Mouse (Mus musculus): ENCODE data around the gene Acaca. TPM values are rescaled to one million over a fixed set of nuclear protein-coding genes. Genes with fewer than 3 reads are reported as not detected.
"Not testable (repeated sequence)": the region's sequence is repeated elsewhere in the genome, so short reads cannot be mapped to it uniquely, and the experiment has no call there.

Gene Acaca
- polyA plus RNA-seq, 1 experiment from 2014 or later = 38.7 TPM

DNA sequence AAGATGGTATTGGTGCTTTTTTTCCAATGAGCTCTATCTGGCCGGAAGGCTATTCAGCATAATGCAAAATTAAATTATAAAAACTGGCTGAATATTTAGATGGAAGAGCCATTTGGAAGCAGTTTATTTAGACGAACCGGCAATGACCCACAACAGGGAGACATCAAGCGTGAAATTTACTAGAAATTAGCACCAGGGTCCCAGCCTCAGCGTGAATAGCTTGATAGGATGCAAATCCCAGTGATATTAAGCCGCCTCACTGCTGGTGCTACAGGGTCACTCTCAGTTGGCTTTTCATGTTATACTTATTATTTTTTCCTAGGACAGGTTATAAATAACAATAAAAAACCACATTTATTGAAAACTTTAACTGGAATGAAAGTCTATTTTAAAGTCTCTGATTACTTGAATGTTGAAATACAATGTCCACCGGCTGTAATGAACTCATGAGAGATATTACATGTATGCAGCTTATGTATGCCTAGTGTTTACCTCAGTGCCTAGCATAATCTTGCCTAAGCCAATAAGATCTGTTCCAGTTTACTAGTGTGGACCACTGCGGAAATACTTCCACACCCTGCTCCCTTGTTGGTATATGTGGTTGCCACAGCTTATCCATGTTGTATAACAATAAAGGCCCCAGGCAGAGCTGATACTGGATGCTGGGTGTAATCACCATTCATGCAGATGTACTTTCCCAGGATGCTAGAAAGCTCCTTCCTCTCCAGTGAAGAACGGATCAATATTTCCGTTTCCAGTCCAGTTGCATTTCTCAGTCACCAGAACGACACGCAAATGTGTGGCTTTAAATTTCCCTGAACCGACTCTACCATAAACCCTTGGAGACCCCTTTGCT lies 247.3 kb downstream of the Acaca start:
- Histone ChIP-seq H3K9me3 (no peaks in the 10 kb centered on the region), H3K4me1 (peaks cover 18% of the 10 kb centered on the region), H3K9ac (replicated peaks) (no peak overlapping the region), H3K4me2 (replicated peaks) (0 out of 2 replicates have a peak overlapping the region, but pooled peaks have one; percentile 9), H3K27me3 (no peaks in the 10 kb centered on the region), H3K36me3 (peaks cover 15% of the 10 kb centered on the region; the same call in 1 of the 2 replicates), H3K27ac (replicated peaks) (peak overlapping the region; percentile 77), H3K4me3 (no peak overlapping the region)
- WGBS = 38% methylated on average over 13 of the region's 13 CpGs
- ATAC-seq (ENCODE audit: low FRiP score, low read depth) = 0 out of 2 replicates have a peak, but pooled peaks have one; percentile 62

- Histone ChIP-seq H3K4me2 (replicated peaks) (no peak overlapping the region), H3K4me3 (no peak overlapping the region), H3K9me3 (no peaks in the 10 kb centered on the region), H3K4me1 (peaks cover 18% of the 10 kb centered on the region), H3K27me3 (no peaks in the 10 kb centered on the region), H3K27ac (replicated peaks) (peak overlapping the region; percentile 61), H3K36me3 (0 out of 2 replicates have a peak, but pooled peaks cover 4% of the 10 kb centered on the region), H3K9ac (replicated peaks) (no peak overlapping the region)
- WGBS = 58% methylated on average over 13 of the region's 13 CpGs
- no peak for ATAC-seq (ENCODE audit: low FRiP score, low read depth)
These were observed 253.0 kb downstream of the Acaca start for GRCm38 (mm10) chr11:84382450-84382849.

GRCm38 (mm10) chr11:84383891-84384290 lies 254.4 kb downstream of the Acaca start:
- H3K4me2 ChIP-seq (replicated peaks) = no peak overlapping the region
- no peaks in the 10 kb centered on the region for H3K9me3 ChIP-seq
- H3K36me3 ChIP-seq = 0 out of 2 replicates have a peak, but pooled peaks cover 7% of the 10 kb centered on the region
- H3K9ac ChIP-seq (replicated peaks) = no peak overlapping the region
- 55% methylated on average over 6 of the region's 6 CpGs for WGBS
- H3K27me3 ChIP-seq = no peaks in the 10 kb centered on the region
- 0 out of 2 replicates have a peak overlapping the region, but pooled peaks have one; percentile 7 for H3K27ac ChIP-seq (replicated peaks)
- ATAC-seq (ENCODE audit: low FRiP score, low read depth) = no peak
- peaks cover 18% of the 10 kb centered on the region for H3K4me1 ChIP-seq
- no peak overlapping the region for H3K4me3 ChIP-seq

GRCm38 (mm10) chr11:84389332-84389731 lies 259.9 kb downstream of the Acaca start:
- H3K36me3 ChIP-seq = peaks cover 25% of the 10 kb centered on the region
- ATAC-seq (ENCODE audit: low FRiP score, low read depth) = no peak
- no peak overlapping the region for H3K9ac ChIP-seq (replicated peaks)
- 82% methylated on average over 6 of the region's 6 CpGs for WGBS
- no peaks in the 10 kb centered on the region for H3K27me3 ChIP-seq
- no peak overlapping the region for H3K27ac ChIP-seq (replicated peaks)
- H3K4me3 ChIP-seq = no peak overlapping the region
- H3K4me2 ChIP-seq (replicated peaks) = no peak overlapping the region
- H3K9me3 ChIP-seq = no peaks in the 10 kb centered on the region
- 0 out of 2 replicates have a peak, but pooled peaks cover 6% of the 10 kb centered on the region for H3K4me1 ChIP-seq

DNA sequence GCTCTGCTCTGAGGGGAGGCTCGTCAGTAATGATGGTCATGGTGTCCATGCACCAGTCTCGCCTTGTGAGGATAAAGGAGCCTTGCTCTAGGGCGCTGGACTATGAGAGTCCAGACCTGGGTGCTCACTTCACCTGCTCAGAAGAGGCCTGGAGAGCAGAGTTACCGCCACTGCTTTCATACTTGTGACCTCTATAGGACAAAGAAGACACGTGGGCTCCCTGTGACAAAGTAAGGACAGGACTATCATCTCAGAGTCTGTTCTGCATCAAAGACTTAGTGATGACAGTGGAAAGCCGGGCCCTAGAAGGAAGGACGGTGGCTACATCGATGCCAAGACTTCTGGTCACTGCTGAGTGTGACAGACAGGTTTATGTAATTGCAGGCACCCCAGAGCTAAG lies 261.7 kb downstream of the Acaca start:
- Histone ChIP-seq H3K36me3 (peaks cover 25% of the 10 kb centered on the region), H3K4me1 (0 out of 2 replicates have a peak, but pooled peaks cover 6% of the 10 kb centered on the region), H3K4me3 (no peak overlapping the region), H3K9me3 (no peaks in the 10 kb centered on the region), H3K4me2 (replicated peaks) (no peak overlapping the region), H3K27ac (replicated peaks) (no peak overlapping the region), H3K9ac (replicated peaks) (no peak overlapping the region), H3K27me3 (no peaks in the 10 kb centered on the region)
- 89% methylated on average over 8 of the region's 8 CpGs for WGBS
- no peak for ATAC-seq (ENCODE audit: low FRiP score, low read depth)

DNA sequence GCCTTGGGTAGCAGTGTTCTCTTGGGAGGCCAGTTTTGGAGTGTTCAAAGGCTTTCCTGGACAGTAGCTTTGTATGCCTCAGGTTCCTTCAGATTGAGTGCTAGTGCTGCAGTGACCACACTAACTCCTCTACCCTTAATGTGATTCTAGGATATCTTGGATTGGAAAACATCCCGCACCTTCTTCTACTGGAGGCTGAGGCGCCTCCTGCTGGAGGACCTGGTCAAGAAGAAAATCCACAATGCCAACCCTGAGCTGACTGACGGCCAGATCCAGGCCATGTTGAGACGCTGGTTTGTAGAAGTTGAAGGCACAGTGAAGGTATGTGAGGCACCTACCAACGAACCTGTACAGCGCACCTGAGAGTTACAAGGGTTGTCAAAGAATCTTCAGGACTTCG lies 262.6 kb downstream of the Acaca start:
- Histone ChIP-seq H3K36me3 (peaks cover 25% of the 10 kb centered on the region), H3K4me1 (peaks cover 13% of the 10 kb centered on the region; the same call in 1 of the 2 replicates)
- ATAC-seq (ENCODE audit: low FRiP score, low read depth); H3K4me3 ChIP-seq; H3K9ac ChIP-seq (replicated peaks); H3K27me3 ChIP-seq; H3K4me2 ChIP-seq (replicated peaks); H3K27ac ChIP-seq (replicated peaks); H3K9me3 ChIP-seq: not testable (repeated sequence)
- 80% methylated on average over 7 of the region's 7 CpGs for WGBS

GRCm38 (mm10) chr11:84393571-84393970 lies 264.1 kb downstream of the Acaca start:
- no peaks in the 10 kb centered on the region for H3K27me3 ChIP-seq
- ATAC-seq (ENCODE audit: low FRiP score, low read depth) = no peak
- H3K4me2 ChIP-seq (replicated peaks) = no peak overlapping the region
- peaks cover 27% of the 10 kb centered on the region for H3K36me3 ChIP-seq
- H3K9ac ChIP-seq (replicated peaks) = no peak overlapping the region
- WGBS = 85% methylated on average over 7 of the region's 7 CpGs
- no peak overlapping the region for H3K4me3 ChIP-seq
- H3K4me1 ChIP-seq = peaks cover 13% of the 10 kb centered on the region; the same call in 1 of the 2 replicates
- H3K27ac ChIP-seq (replicated peaks) = no peak overlapping the region
- no peaks in the 10 kb centered on the region for H3K9me3 ChIP-seq

- Histone ChIP-seq H3K9ac (replicated peaks) (no peak overlapping the region), H3K4me1 (peaks cover 7% of the 10 kb centered on the region; the same call in 1 of the 2 replicates), H3K4me2 (replicated peaks) (no peak overlapping the region), H3K4me3 (no peak overlapping the region), H3K27me3 (no peaks in the 10 kb centered on the region), H3K36me3 (peaks cover 34% of the 10 kb centered on the region), H3K9me3 (no peaks in the 10 kb centered on the region), H3K27ac (replicated peaks) (no peak overlapping the region)
- WGBS = 63% methylated on average over 1 of the region's 1 CpGs
- no peak for ATAC-seq (ENCODE audit: low FRiP score, low read depth)
These were observed 265.5 kb downstream of the Acaca start for GRCm38 (mm10) chr11:84395010-84395409.

DNA sequence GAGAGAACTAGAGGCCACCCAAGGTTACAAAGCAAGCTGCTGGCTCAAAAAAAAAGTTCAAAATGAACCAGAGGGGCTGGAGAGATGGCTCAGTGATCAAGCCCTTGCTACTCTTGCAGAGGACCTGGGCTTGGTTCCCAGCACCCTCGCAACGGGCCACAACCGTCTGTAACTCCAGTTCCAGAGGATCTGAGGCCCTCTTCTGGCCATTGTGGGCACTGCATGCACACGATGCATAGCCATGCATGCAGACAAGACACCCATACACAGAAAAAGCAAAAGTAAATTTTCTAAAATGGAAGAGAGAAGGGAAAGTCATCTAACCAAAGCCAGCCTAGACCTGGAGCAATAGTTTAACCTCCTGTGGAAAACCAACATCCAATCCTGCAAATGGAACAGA lies 277.3 kb downstream of the Acaca start:
- no peaks in the 10 kb centered on the region for H3K36me3 ChIP-seq
- 96% methylated on average over 4 of the region's 4 CpGs for WGBS
- H3K4me2 ChIP-seq (replicated peaks) = no peak overlapping the region
- peaks cover 5% of the 10 kb centered on the region; the same call in 1 of the 2 replicates for H3K9me3 ChIP-seq
- H3K4me1 ChIP-seq = peaks cover 22% of the 10 kb centered on the region
- H3K4me3 ChIP-seq = no peak overlapping the region
- no peak overlapping the region for H3K9ac ChIP-seq (replicated peaks)
- no peak for ATAC-seq (ENCODE audit: low FRiP score, low read depth)
- no peaks in the 10 kb centered on the region for H3K27me3 ChIP-seq
- no peak overlapping the region for H3K27ac ChIP-seq (replicated peaks)

- H3K27ac ChIP-seq (replicated peaks) = no peak overlapping the region
- H3K27me3 ChIP-seq = no peaks in the 10 kb centered on the region
- no peak overlapping the region for H3K4me3 ChIP-seq
- H3K4me1 ChIP-seq = peaks cover 32% of the 10 kb centered on the region
- ATAC-seq (ENCODE audit: low FRiP score, low read depth) = no peak
- H3K4me2 ChIP-seq (replicated peaks) = no peak overlapping the region
- no peak overlapping the region for H3K9ac ChIP-seq (replicated peaks)
- WGBS = 69% methylated on average over 4 of the region's 4 CpGs
- H3K9me3 ChIP-seq = peaks cover 5% of the 10 kb centered on the region; the same call in 1 of the 2 replicates
- H3K36me3 ChIP-seq = no peaks in the 10 kb centered on the region
These were observed 280.9 kb downstream of the Acaca start for GRCm38 (mm10) chr11:84410383-84410782.

DNA sequence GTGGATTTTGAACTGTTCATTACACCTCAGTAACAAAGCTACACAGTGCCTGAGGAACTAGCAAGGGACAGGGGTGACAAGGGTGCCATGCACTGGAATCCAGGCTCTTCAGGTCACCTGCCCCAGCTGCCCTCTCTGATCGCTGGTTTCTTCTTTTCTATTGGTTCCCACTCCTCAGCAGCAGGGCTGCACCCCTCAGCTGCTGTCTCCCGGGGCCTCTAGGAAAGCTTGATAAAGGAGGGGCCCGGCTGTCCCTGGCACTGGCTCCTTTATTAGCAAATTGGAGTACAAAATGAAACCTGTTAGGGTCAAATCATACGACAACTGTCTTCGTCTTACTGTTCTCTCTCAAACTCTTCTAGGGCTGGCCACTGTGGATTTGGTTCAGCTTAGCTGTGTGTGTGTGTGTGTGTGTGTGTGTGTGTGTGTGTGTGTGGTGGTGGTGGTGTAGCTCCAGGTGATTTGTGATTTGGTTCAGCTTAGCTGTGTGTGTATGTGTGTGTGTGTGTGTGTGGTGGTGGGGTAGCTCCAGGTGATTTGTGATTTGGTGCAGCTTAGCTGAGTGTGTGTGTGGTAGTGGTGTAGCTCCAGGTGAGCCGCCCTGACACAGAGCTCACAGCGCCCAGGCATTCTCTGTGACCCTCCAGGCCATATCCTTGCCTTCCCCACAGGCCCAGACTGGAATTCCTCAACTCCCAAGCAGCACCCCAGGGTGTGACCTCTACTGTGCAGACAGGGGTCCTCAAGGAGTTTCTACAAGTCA lies 281.6 kb downstream of the Acaca start:
- ATAC-seq (ENCODE audit: low FRiP score, low read depth) = no peak
- WGBS = 69% methylated on average over 7 of the region's 7 CpGs
- no peak overlapping the region for H3K9ac ChIP-seq (replicated peaks)
- H3K27me3 ChIP-seq = no peaks in the 10 kb centered on the region
- no peaks in the 10 kb centered on the region for H3K36me3 ChIP-seq
- H3K27ac ChIP-seq (replicated peaks) = no peak overlapping the region
- H3K4me2 ChIP-seq (replicated peaks) = no peak overlapping the region
- no peak overlapping the region for H3K4me3 ChIP-seq
- H3K9me3 ChIP-seq = peaks cover 5% of the 10 kb centered on the region; the same call in 1 of the 2 replicates
- peaks cover 32% of the 10 kb centered on the region for H3K4me1 ChIP-seq

- Histone ChIP-seq H3K4me1 (peaks cover 32% of the 10 kb centered on the region), H3K4me2 (replicated peaks) (no peak overlapping the region), H3K4me3 (no peak overlapping the region), H3K9ac (replicated peaks) (no peak overlapping the region), H3K27ac (replicated peaks) (no peak overlapping the region), H3K27me3 (no peaks in the 10 kb centered on the region), H3K36me3 (no peaks in the 10 kb centered on the region), H3K9me3 (peaks cover 3% of the 10 kb centered on the region; the same call in 1 of the 2 replicates)
- WGBS = 69% methylated on average over 7 of the region's 7 CpGs
- ATAC-seq (ENCODE audit: low FRiP score, low read depth) = no peak
These were observed 282.2 kb downstream of the Acaca start for GRCm38 (mm10) chr11:84411642-84412018.

Measured in midbrain, embryonic 12.5 days (tissue).